Mouse (Mus musculus) limb, embryonic 15.5 days (tissue): ENCODE results near the gene Bcl11a. TPM values are rescaled to one million over a fixed set of nuclear protein-coding genes. Genes with fewer than 3 reads are reported as not detected.

ENCODE experiments used
- ATAC-seq: fragments of 200-750 bp; cut with Nextera tagmentation; 2 replicates; pipeline ENCODE4 v1.8.0; 2017; ENCODE audit warnings: low read depth, moderate TSS enrichment; ENCODE audit not compliant: insufficient number of reproducible peaks, low FRiP score, low TSS enrichment
- H3K27ac ChIP-seq: fragments of 300-500 bp; sonication (generic); 2 replicates; pipeline ENCODE4 v1.5.1; 2015; ENCODE audit warnings: moderate library complexity, mild to moderate bottlenecking, inconsistent platforms
- H3K27me3 ChIP-seq: fragments of 300-500 bp; sonication (generic); 2 replicates; pipeline ENCODE4 v1.6.1; 2015; ENCODE audit warnings: inconsistent platforms
- H3K36me3 ChIP-seq: fragments of 300-500 bp; sonication (generic); 2 replicates; pipeline ENCODE4 v1.6.1; 2015; ENCODE audit warnings: inconsistent platforms
- H3K4me1 ChIP-seq: fragments of 300-500 bp; sonication (generic); 2 replicates; pipeline ENCODE4 v1.6.1; 2015; ENCODE audit warnings: inconsistent platforms
- H3K4me2 ChIP-seq: fragments of 300-500 bp; sonication (generic); 2 replicates; pipeline ENCODE4 v1.6.1; 2015; ENCODE audit warnings: mild to moderate bottlenecking, inconsistent platforms
- H3K4me3 ChIP-seq: fragments of 300-500 bp; sonication (generic); 2 replicates; pipeline ENCODE4 v1.5.1; 2015; ENCODE audit warnings: mild to moderate bottlenecking, inconsistent platforms
- H3K9ac ChIP-seq: fragments of 300-500 bp; sonication (generic); 2 replicates; pipeline ENCODE4 v1.6.1; 2015; ENCODE audit warnings: inconsistent platforms
- H3K9me3 ChIP-seq: fragments of 300-500 bp; sonication (generic); 2 replicates; pipeline ENCODE4 v1.6.1; 2016; ENCODE audit warnings: inconsistent platforms
- WGBS: fragments of 180-500 bp; shearing (Covaris S2); methylation state at CpG from one replicate; pipeline ENCODE4 v1.1.7; 2015; 5-methylcytosine and 5-hydroxymethylcytosine counted together
- polyA plus RNA-seq: library from polyadenylated mRNA; unstranded; fragments of >200 nt; fragmentation: Nextera tagmentation; extraction: Ambion mirVana; gene quantifications from 2 replicates; pipeline ENCODE4 v1.2.1, GENCODE M21; 2015

The Bcl11a gene
- polyA plus RNA-seq, 1 experiment from 2014 or later = 60.9 TPM

- H3K27me3 ChIP-seq = no peaks in the 10 kb centered on the region
- WGBS = 29% methylated on average over 7 of the region's 7 CpGs
- no peaks in the 10 kb centered on the region for H3K36me3 ChIP-seq
- no peaks in the 10 kb centered on the region for H3K9me3 ChIP-seq
- no peak overlapping the region for H3K9ac ChIP-seq
- H3K4me3 ChIP-seq = no peak overlapping the region
- peaks cover 6% of the 10 kb centered on the region for H3K4me1 ChIP-seq
- H3K27ac ChIP-seq = no peak overlapping the region
- no peak for ATAC-seq
- no peak overlapping the region for H3K4me2 ChIP-seq
Observed at GRCm38 (mm10) chr11:24202641-24203361, 124.9 kb downstream of the Bcl11a start.

GRCm38 (mm10) chr11:24203489-24203888 is 125.6 kb downstream of the Bcl11a start:
- no peak overlapping the region for H3K9ac ChIP-seq
- no peak overlapping the region for H3K27ac ChIP-seq
- peaks cover 6% of the 10 kb centered on the region for H3K4me1 ChIP-seq
- H3K4me3 ChIP-seq = no peak overlapping the region
- no peaks in the 10 kb centered on the region for H3K9me3 ChIP-seq
- ATAC-seq = no peak
- 88% methylated on average over 1 of the region's 1 CpGs for WGBS
- no peak overlapping the region for H3K4me2 ChIP-seq
- H3K27me3 ChIP-seq = no peaks in the 10 kb centered on the region
- no peaks in the 10 kb centered on the region for H3K36me3 ChIP-seq

- Histone ChIP-seq H3K4me3 (no peak overlapping the region), H3K36me3 (no peaks in the 10 kb centered on the region), H3K27ac (no peak overlapping the region), H3K27me3 (no peaks in the 10 kb centered on the region), H3K4me2 (no peak overlapping the region), H3K9me3 (no peaks in the 10 kb centered on the region), H3K4me1 (no peaks in the 10 kb centered on the region), H3K9ac (no peak overlapping the region)
- WGBS = 39% methylated on average over 6 of the region's 6 CpGs
- no peak for ATAC-seq
Observed at GRCm38 (mm10) chr11:24208951-24209351, 131.1 kb downstream of the Bcl11a start.

GRCm38 (mm10) chr11:24214509-24215134 is 136.8 kb downstream of the Bcl11a start:
- H3K4me2 ChIP-seq = no peak overlapping the region
- ATAC-seq = no peak
- peaks cover 5% of the 10 kb centered on the region; the same call in 1 of the 2 replicates for H3K4me1 ChIP-seq
- H3K27me3 ChIP-seq = no peaks in the 10 kb centered on the region
- WGBS = 38% methylated on average over 3 of the region's 3 CpGs
- H3K36me3 ChIP-seq = no peaks in the 10 kb centered on the region
- H3K27ac ChIP-seq = no peak overlapping the region
- no peak overlapping the region for H3K9ac ChIP-seq
- H3K4me3 ChIP-seq = no peak overlapping the region
- no peaks in the 10 kb centered on the region for H3K9me3 ChIP-seq

- Histone ChIP-seq H3K27me3 (no peaks in the 10 kb centered on the region), H3K4me1 (peaks cover 5% of the 10 kb centered on the region; the same call in 1 of the 2 replicates), H3K36me3 (no peaks in the 10 kb centered on the region), H3K9ac (no peak overlapping the region), H3K27ac (no peak overlapping the region), H3K4me2 (no peak overlapping the region), H3K4me3 (no peak overlapping the region), H3K9me3 (no peaks in the 10 kb centered on the region)
- ATAC-seq = no peak
- 86% methylated on average over 6 of the region's 6 CpGs for WGBS
Observed at GRCm38 (mm10) chr11:24217741-24218333, 140.0 kb downstream of the Bcl11a start.

- 77% methylated on average over 4 of the region's 4 CpGs for WGBS
- H3K27ac ChIP-seq = no peak overlapping the region
- no peaks in the 10 kb centered on the region for H3K27me3 ChIP-seq
- H3K9me3 ChIP-seq = no peaks in the 10 kb centered on the region
- H3K4me1 ChIP-seq = no peaks in the 10 kb centered on the region
- no peak overlapping the region for H3K4me3 ChIP-seq
- H3K9ac ChIP-seq = no peak overlapping the region
- no peak for ATAC-seq
- H3K4me2 ChIP-seq = no peak overlapping the region
- H3K36me3 ChIP-seq = no peaks in the 10 kb centered on the region
Observed at GRCm38 (mm10) chr11:24221601-24222307, 143.9 kb downstream of the Bcl11a start.

Other genes with a start within 250 kb of the Bcl11a start
- 14.2 and 14.4 TPM in 2 replicates for gene Papolg, start 182.8 kb upstream of the Bcl11a start, polyA plus RNA-seq
- 0.20 TPM in 1 of 2 replicates, not detected in the other for gene A830031A19Rik, start 3.0 kb upstream of the Bcl11a start, polyA plus RNA-seq